Mouse (Mus musculus) c-Kit-positive CD71-positive TER-119-negative erythroid progenitor cells, embryonic 14.5 days (primary cell): ENCODE measurements around the gene Crygc.
"Not testable (repeated sequence)": the region's sequence is repeated elsewhere in the genome, so short reads cannot be mapped to it uniquely, and the experiment has no call there.

Source experiments
- DNase-seq: peaks from one replicate; pipeline ENCODE4 v3.0.0-alpha.2; 2013; ENCODE audit warnings: low read depth

The Crygc gene

DNA sequence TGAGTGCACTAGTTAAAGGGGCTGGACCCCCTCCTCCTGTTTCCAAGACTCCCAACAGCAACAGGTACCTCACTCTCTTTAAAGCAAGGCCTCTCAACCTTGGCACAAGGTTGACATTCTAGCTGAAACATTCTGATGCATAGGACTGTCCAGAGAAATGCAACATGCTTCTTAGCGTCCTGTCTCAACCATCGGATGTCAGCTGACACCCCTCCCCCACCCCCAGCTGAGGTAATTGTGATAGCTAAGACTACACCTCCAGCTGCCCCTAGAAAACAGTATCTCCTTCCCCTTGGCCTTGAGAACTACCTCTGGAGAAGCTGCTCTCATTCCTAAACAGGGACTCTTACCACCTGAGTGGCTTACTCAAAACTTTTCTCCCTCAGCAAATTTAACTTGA lies 21.3 kb downstream of the Crygc start:
- DNase-seq, result no peak

DNA sequence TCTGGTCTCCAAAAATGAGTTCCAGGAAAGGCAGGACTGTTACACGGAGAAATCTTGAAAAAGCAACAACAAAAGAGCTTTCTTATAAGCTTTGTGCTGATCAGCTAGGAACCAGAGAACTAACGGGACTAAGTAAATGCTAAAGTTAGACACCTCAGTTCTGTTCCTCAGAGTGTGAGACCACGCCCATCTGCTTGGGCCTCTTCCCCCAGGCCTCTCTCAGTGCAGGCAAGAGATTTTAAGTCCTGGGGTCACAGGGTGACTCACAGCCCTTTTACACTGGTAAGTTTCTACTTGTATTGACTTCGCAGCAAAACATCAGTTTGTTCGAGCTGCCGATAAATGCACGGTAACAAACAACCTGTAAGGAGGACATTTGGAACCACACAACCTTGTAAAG lies 21.8 kb downstream of the Crygc start:
- DNase-seq, result no peak

DNA sequence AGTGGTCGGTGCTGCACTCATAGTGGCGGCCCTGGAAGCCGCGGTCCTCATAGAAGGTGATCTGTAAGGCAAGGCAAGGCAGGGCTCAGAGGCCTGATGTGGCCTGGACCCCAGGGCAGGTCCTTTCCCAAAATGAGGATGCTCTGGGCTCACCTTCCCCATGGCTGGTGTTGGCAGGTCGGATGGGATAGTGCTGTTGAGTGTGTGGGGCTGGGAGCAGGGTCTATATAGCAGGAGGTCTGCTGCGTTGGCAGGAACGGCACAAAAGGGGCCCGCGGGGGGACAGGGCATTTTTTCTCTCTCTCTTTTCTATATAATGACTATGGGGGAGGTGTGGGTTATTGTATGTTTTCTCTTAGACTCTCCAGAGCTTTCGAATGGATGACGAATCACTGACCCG lies 22.5 kb downstream of the Crygc start, which contains the start of gene Cryge:
TSS of gene Cryge (minus strand) at position 198 of the 400 bp plus-strand sequence.
- not testable (repeated sequence) for DNase-seq

- DNase-seq, result no peak
Observed at GRCm38 (mm10) chr1:65048781-65049180, 24.7 kb downstream of the Crygc start.

DNA sequence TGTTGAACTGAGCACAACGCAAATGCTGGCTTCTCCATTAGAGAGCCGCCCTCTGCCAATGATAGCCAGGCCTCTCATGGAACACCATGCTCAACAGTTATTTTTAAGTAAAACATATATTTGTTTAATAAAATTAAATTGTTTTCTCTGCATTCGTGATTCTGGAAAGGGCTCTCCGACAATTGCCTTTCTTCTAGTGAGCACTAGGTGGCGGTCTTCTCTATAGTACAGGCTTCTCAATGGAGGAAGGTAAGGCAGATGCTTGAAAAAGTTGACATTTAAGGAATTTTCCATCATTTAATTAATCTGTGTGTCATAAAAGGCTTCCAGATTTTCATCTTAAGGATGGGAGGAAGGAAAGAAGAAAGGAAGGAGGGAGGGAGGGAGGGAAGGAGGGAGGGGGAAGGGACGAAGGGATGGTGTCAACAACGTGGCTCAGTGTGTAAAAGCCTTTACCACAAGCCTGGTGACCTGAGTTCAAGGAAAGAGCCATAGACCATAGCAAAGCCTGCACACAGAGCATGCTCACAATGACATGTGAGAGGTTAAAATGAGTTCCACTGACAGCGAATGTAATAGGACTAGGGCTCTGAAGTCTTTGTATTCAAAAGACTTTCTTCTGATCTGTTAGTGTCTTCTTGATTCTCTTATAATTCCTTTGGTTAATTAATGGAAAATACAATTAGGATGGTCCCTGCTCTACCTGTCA lies 26.9 kb downstream of the Crygc start:
- DNase-seq, result no peak

- DNase-seq, result no peak
Observed at GRCm38 (mm10) chr1:65043433-65043832, 30.1 kb downstream of the Crygc start.

- no peak for DNase-seq
Observed at GRCm38 (mm10) chr1:65041837-65042236, 31.7 kb downstream of the Crygc start.

- no peak for DNase-seq
Observed at GRCm38 (mm10) chr1:65040806-65041205, 32.7 kb downstream of the Crygc start.

DNA sequence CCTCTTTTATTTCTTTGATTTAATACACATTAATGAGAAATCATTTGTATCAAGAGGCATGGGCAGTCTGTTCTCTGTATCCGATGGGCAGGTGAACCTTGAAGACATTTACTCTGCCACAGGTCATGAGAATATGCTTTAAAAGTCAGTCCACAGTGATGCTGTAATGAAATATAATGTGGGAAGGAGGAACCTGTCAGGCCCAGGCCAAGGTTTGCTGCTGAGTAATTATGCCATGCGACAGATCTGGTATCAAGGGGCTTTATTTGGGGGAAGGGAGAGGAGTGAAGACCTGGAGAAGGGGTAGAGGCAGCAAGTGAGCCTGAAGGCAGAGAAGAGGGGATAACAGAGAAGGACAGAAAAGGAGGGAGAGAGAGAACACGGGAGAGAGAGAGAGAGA lies 33.8 kb downstream of the Crygc start:
- no peak for DNase-seq

DNA sequence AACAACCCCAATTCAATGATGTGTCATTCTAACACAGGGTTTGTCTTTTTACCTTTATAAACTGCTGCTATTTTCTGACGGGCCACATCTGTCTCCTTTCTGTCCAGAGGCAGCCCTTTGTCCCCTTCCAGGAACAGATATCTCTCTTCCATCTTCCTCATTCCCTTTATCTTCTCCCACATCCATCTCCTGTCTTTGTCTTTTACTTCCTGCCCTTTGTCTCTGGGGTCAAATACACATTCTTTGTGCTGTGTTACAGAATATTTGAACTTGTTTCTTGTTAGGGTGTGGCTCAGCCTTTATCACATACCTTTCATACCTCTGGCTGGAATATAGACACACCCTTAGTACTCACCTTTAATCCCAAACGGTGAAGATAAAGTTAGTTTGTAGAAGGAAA lies 35.9 kb downstream of the Crygc start:
- no peak for DNase-seq

DNA sequence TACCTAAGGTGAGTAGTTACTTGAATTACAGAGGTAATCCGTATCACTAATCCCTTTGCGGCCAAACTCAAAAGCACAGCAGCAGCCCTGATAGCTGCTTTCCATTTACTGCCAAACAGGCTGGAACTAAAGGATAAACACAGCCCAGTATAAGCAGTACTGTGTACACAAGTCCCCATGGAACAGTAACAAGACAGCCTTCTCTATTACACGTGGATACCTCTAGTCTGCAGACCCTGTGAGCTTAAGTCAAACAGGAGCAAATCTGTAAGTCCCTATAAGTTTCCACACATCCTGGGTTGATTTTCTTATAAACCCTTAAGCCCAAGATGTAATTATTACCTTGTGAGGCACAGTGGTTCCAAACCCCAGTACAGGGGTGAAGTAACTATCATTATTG lies 38.0 kb downstream of the Crygc start:
- no peak for DNase-seq

GRCm38 (mm10) chr1:65032641-65033040 lies 40.8 kb downstream of the Crygc start, which contains the start of gene Akr1cl:
TSS of gene Akr1cl (minus strand) at chr1:65032759.
- DNase-seq, result no peak

GRCm38 (mm10) chr1:65028206-65028605 lies 45.3 kb downstream of the Crygc start:
- no peak for DNase-seq
